Mouse (Mus musculus) midbrain, embryonic 14.5 days (tissue): Measurements from ENCODE around the gene Rrp12. TPM values are rescaled to one million over a fixed set of nuclear protein-coding genes. Genes with fewer than 3 reads are reported as not detected.

ENCODE experiments used
- ATAC-seq: fragments of 200-750 bp; cut with Nextera tagmentation; 2 replicates; pipeline ENCODE4 v1.8.0; 2017; ENCODE audit warnings: moderate number of reproducible peaks, moderate library complexity; ENCODE audit not compliant: low FRiP score, low TSS enrichment
- DNase-seq: peaks from one replicate; pipeline ENCODE4 v3.0.0-alpha.2; 2015
- H3K27ac ChIP-seq: fragments of 300-500 bp; sonication (generic); replicated peaks from 2 replicates; pipeline ENCODE4 v1.5.1; 2014; ENCODE audit warnings: mild to moderate bottlenecking, low read depth, low read length, moderate library complexity
- H3K27me3 ChIP-seq: fragments of 300-500 bp; sonication (generic); 2 replicates; pipeline ENCODE4 v1.6.1; 2014; ENCODE audit warnings: low read length, control low read depth, mixed read lengths; ENCODE audit not compliant: control insufficient read depth, insufficient read depth
- H3K36me3 ChIP-seq: fragments of 300-500 bp; sonication (generic); 2 replicates; pipeline ENCODE4 v1.6.1; 2014; ENCODE audit warnings: low read length, control low read depth; ENCODE audit not compliant: control insufficient read depth, insufficient read depth
- H3K4me1 ChIP-seq: fragments of 300-500 bp; sonication (generic); 2 replicates; pipeline ENCODE4 v1.6.1; 2014; ENCODE audit warnings: mild to moderate bottlenecking, antibody characterized with exemption, low read length, control low read depth; ENCODE audit not compliant: control insufficient read depth, insufficient read depth
- H3K4me2 ChIP-seq: fragments of 300-500 bp; sonication (generic); 2 replicates; pipeline ENCODE4 v1.6.1; 2014; ENCODE audit warnings: mild to moderate bottlenecking, low read length, moderate library complexity
- H3K4me3 ChIP-seq: fragments of 300-500 bp; sonication (generic); replicated peaks from 2 replicates; pipeline ENCODE4 v1.5.1; 2014; ENCODE audit warnings: low read depth, low read length
- H3K9ac ChIP-seq: fragments of 300-500 bp; sonication (generic); replicated peaks from 2 replicates; pipeline ENCODE4 v1.6.1; 2014; ENCODE audit warnings: mild to moderate bottlenecking, low read length, moderate library complexity
- H3K9me3 ChIP-seq: fragments of 300-500 bp; sonication (generic); 2 replicates; pipeline ENCODE4 v1.6.1; 2016; ENCODE audit warnings: low read length, control low read depth, mixed read lengths; ENCODE audit not compliant: control insufficient read depth
- WGBS: fragments of 180-500 bp; shearing (Covaris S2); extraction: QIAGEN DNeasy Blood & Tissue Kit; methylation state at CpG from one replicate; pipeline ENCODE4 v1.1.7; 2014; 5-methylcytosine and 5-hydroxymethylcytosine counted together
- polyA plus RNA-seq: library from polyadenylated mRNA; unstranded; fragments of >200 nt; fragmentation: Nextera tagmentation; extraction: Ambion mirVana; gene quantifications from 2 replicates; pipeline ENCODE4 v1.2.1, GENCODE M21; 2014

The Rrp12 gene
- polyA plus RNA-seq, 1 experiment from 2014 or later = 12.5 TPM

DNA sequence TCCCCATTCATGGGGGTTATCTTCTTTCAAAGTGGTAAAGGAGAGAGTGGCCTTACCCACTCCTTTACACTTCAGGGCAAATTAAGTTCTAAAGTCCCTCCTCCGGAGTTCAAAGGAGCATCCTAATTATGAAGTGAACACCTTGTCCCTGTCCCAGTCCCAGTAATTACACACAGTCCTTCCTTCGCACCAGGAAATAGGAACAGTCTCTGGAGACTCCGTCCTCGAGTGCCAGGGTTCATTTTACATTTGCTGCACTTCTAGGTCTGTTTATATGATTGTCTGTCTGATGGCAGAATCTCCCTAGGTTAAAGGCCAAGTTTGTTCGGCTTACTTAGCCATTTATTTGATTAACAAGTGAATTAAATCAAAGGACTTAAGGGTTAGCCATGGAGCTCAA, 79.6 kb downstream of the Rrp12 start:
- Histone ChIP-seq H3K4me3 (no peak overlapping the region), H3K4me1 (no peaks in the 10 kb centered on the region), H3K27me3 (no peaks in the 10 kb centered on the region), H3K9me3 (no peaks in the 10 kb centered on the region), H3K36me3 (no peaks in the 10 kb centered on the region), H3K4me2 (no peak overlapping the region), H3K27ac (no peak overlapping the region), H3K9ac (no peak overlapping the region)
- ATAC-seq (no peak), DNase-seq (no peak)
- WGBS = 86% methylated on average over 5 of the region's 5 CpGs

DNA sequence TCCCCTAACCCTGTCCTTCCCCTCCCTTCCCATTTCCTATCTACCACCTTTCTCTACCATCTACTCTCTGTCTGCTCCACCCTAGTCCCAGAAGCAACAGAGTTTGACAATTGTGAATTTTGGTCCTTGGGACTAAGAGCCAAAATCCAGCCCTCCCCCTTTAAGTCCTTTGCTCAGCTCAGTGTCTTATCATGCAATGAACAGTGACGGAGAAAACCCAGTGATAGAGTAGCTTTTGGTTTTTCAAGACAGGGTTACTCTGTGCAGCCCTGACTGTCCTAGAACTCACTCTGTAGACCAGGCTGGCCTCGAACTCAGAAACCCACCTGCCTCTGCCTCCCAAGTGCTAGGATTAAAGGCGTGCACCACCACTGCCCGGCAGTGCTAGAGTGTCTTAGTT, 82.6 kb downstream of the Rrp12 start:
- H3K36me3 ChIP-seq = no peaks in the 10 kb centered on the region
- WGBS = 91% methylated on average over 4 of the region's 4 CpGs
- H3K9me3 ChIP-seq = no peaks in the 10 kb centered on the region
- H3K4me1 ChIP-seq = no peaks in the 10 kb centered on the region
- H3K27me3 ChIP-seq = no peaks in the 10 kb centered on the region
- H3K4me2 ChIP-seq = no peak overlapping the region
- ATAC-seq (no peak), DNase-seq (no peak)
- H3K4me3 ChIP-seq = no peak overlapping the region
- H3K27ac ChIP-seq = no peak overlapping the region
- H3K9ac ChIP-seq = no peak overlapping the region

Other genes starting within 250 kb of the Rrp12 start
- 20.6 and 27.9 TPM in 2 replicates for gene Slit1, start 152.5 kb downstream of the Rrp12 start, polyA plus RNA-seq
- 4.7 and 8.5 TPM in 2 replicates for gene Arhgap19, start 94.1 kb downstream of the Rrp12 start, polyA plus RNA-seq
- 30.6 and 32.7 TPM in 2 replicates for gene Frat1, start 66.2 kb downstream of the Rrp12 start, polyA plus RNA-seq
- 5.6 and 7.3 TPM in 2 replicates for gene Frat2, start 48.0 kb downstream of the Rrp12 start, polyA plus RNA-seq
- 451 and 465 TPM in 2 replicates for gene Pgam1, start 15.8 kb upstream of the Rrp12 start, polyA plus RNA-seq
- gene Exosc1, start 37.2 kb upstream of the Rrp12 start, polyA plus RNA-seq = 56.4 and 57.4 TPM in 2 replicates
- gene Zdhhc16, start 37.3 kb upstream of the Rrp12 start, polyA plus RNA-seq = 72.3 and 72.8 TPM in 2 replicates
- gene Mms19, start 85.0 kb upstream of the Rrp12 start, polyA plus RNA-seq = 28.1 and 30.4 TPM in 2 replicates
- 6.3 and 6.9 TPM in 2 replicates for gene Ubtd1, start 85.6 kb upstream of the Rrp12 start, polyA plus RNA-seq
- 0.45 and 1.00 TPM in 2 replicates for gene Ankrd2, start 139.8 kb upstream of the Rrp12 start, polyA plus RNA-seq
- 0.94 and 1.3 TPM in 2 replicates for gene Hoga1, start 149.4 kb upstream of the Rrp12 start, polyA plus RNA-seq
- not detected in 2 replicates for gene 4933411K16Rik, start 156.1 kb upstream of the Rrp12 start, polyA plus RNA-seq
- 144 and 145 TPM in 2 replicates for gene Morn4, start 190.2 kb upstream of the Rrp12 start, polyA plus RNA-seq
- 33.1 and 40.8 TPM in 2 replicates for gene Pi4k2a, start 194.3 kb upstream of the Rrp12 start, polyA plus RNA-seq
- 5.8 and 6.0 TPM in 2 replicates for gene Avpi1, start 232.9 kb upstream of the Rrp12 start, polyA plus RNA-seq